Comparison of ENCODE assay signal across 9 mouse cellular contexts in the genomic region with DNA sequence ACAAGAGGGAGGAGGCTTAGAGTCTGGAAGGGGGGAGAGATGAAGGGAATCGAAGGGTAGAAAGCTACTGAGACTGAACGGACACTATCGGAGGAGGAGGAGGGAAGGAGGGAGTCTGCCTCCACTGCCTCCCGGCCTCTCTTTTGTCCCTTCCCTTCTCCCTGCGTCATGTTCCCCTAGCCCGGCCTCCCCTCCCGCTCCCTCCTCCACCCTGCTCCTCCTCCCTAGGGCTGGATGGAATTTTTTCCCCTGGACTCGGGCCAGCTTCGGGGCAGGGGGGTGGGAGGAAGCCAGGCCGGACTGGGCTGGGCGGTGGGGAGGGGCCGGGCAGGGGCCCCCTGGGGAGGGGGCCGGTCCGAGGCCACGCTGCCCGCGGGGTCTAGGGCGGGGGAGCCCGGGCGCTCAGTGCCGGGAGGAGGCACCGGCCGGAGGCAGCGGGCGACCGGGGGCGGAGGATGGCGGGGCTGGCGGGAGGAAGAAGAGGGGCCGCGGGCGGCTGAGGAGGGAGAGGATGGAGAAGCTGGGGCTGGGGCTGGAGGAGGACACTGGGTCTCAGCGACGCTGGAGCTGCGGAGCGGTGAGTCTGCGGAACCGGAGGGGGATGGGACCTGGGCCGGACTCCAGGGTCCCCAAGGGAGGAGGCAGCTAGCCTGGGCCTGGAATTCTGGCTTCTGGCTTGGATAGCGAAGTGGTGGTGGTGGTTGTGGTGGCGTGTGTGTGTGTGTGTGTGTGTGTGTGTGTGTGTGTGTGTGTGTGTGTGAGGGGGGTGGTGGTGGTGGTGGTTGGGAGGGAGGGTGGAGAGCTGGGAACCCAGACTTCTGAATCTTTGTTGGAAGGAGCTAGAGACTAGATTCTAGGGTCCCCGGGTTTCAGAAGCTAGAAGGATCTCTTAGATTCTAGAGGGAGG. TPM values are rescaled to one million over a fixed set of nuclear protein-coding genes. Genes with fewer than 3 reads are reported as not detected.
DNase-seq lines count a peak whose midpoint lies in the region; ATAC-seq and TF ChIP-seq lines count a peak whose summit lies in the region.
"Had no signal": no experiment of that assay in that cellular context is flagged by ENCODE, and none has a peak within 500 bp of the region (broad histone marks: within the 10 kb centered on the region; RNA-seq: fewer than 3 reads in every experiment).

Gene Spaca6, plus strand, starts transcription at position 408 of the 907 bp plus-strand sequence.

- no peaks in the 10 kb centered on the region; the same call in 1 of the 2 replicates for H3K36me3 ChIP-seq in embryonic facial prominence, embryonic 11.5 days (replicated peaks; ENCODE audit: control insufficient read depth, insufficient read depth, low read depth, low read length)
- H3K36me3 ChIP-seq in intestine, postnatal 0 days (ENCODE audit: control insufficient read depth, insufficient read depth), result no peaks in the 10 kb centered on the region
- peaks cover 23% of the 10 kb centered on the region for H3K36me3 ChIP-seq in limb, embryonic 10.5 days
- peaks cover 23% of the 10 kb centered on the region for H3K36me3 ChIP-seq in midbrain, embryonic 10.5 days
- no peaks in the 10 kb centered on the region for H3K36me3 ChIP-seq in small intestine, adult 2 months (ENCODE audit: control insufficient read depth, insufficient read depth, low read length)

- TF ChIP-seq CTCF in intestine, postnatal 0 days (IDR thresholded peaks at IDR 0.05; ENCODE audit: low read depth), result no peak
- TF ChIP-seq CTCF in small intestine, adult 2 months (IDR thresholded peaks at IDR 0.05; ENCODE audit: extremely low read depth, insufficient read length, insufficient replicate concordance, low read depth, low read length), result no peak

- H3K4me2 ChIP-seq in embryonic facial prominence, embryonic 11.5 days (ENCODE audit: low read depth, low read length), result peak within 1 kb of the TSS; percentile 76
- peak within 1 kb of the TSS; percentile 90 for H3K4me2 ChIP-seq in intestine, postnatal 0 days (replicated peaks; ENCODE audit: low read depth)

- peak; percentile 75; the same call in 1 of the 2 replicates for TF ChIP-seq POLR2A in small intestine, adult 2 months (IDR thresholded peaks at IDR 0.05; ENCODE audit: low read depth, low read length)

- H3K4me1 ChIP-seq in embryonic facial prominence, embryonic 11.5 days (ENCODE audit: control insufficient read depth, insufficient read depth, low read length), result peaks cover 5% of the 10 kb centered on the region
- no peaks in the 10 kb centered on the region for H3K4me1 ChIP-seq in intestine, postnatal 0 days (replicated peaks; ENCODE audit: control insufficient read depth, insufficient read depth, low read length)
- H3K4me1 ChIP-seq in limb, embryonic 10.5 days, result peaks cover 35% of the 10 kb centered on the region
- H3K4me1 ChIP-seq in midbrain, embryonic 10.5 days, result peaks cover 47% of the 10 kb centered on the region
- peaks cover 3% of the 10 kb centered on the region; the same call in 1 of the 2 replicates for H3K4me1 ChIP-seq in small intestine, adult 2 months (ENCODE audit: control insufficient read depth, insufficient read depth, insufficient read length, low read length)

- ATAC-seq in embryonic facial prominence, embryonic 11.5 days (replicated peaks; ENCODE audit: insufficient number of reproducible peaks, low FRiP score, low TSS enrichment, low read depth), result peak; percentile 83
- ATAC-seq in intestine, postnatal 0 days, result peak; percentile 80

- peak within 1 kb of the TSS; percentile 100 for H3K27ac ChIP-seq in embryonic facial prominence, embryonic 11.5 days (replicated peaks; ENCODE audit: low read depth, low read length)
- H3K27ac ChIP-seq in intestine, postnatal 0 days (ENCODE audit: low read depth, low read length), result peak within 1 kb of the TSS; percentile 91
- H3K27ac ChIP-seq in limb, embryonic 10.5 days, result peak within 1 kb of the TSS; percentile 99
- H3K27ac ChIP-seq in midbrain, embryonic 10.5 days (replicated peaks), result peak within 1 kb of the TSS; percentile 99
- peak within 1 kb of the TSS; percentile 91 for H3K27ac ChIP-seq in small intestine, adult 2 months (ENCODE audit: insufficient read depth, low read depth, low read length)

- H3K9me3 ChIP-seq in embryonic facial prominence, embryonic 11.5 days (replicated peaks; ENCODE audit: control insufficient read depth, low read length), result no peaks in the 10 kb centered on the region
- H3K9me3 ChIP-seq in intestine, postnatal 0 days (ENCODE audit: control insufficient read depth), result no peaks in the 10 kb centered on the region
- H3K9me3 ChIP-seq in limb, embryonic 10.5 days (replicated peaks), result no peaks in the 10 kb centered on the region
- no peaks in the 10 kb centered on the region for H3K9me3 ChIP-seq in midbrain, embryonic 10.5 days (replicated peaks)

- DNase-seq in spleen, adult 18-20 months, result peak; percentile 34 to 39
- DNase-seq in spleen, adult 12 weeks (ENCODE audit: low spot score), result no peak
- peak; percentile 93 for DNase-seq in embryonic facial prominence, embryonic 11.5 days (ENCODE audit: low spot score)
- peak; percentile 100 for DNase-seq in heart, adult 11 months
- peak; percentile 92 for DNase-seq in limb, embryonic 10.5 days (ENCODE audit: low spot score)
- peak; percentile 93 for DNase-seq in midbrain, embryonic 10.5 days (ENCODE audit: low spot score)

- H3K9ac ChIP-seq in embryonic facial prominence, embryonic 11.5 days (replicated peaks; ENCODE audit: low read length), result peak within 1 kb of the TSS; percentile 88
- H3K9ac ChIP-seq in intestine, postnatal 0 days (ENCODE audit: low read depth, low read length), result peak within 1 kb of the TSS; percentile 65

- H3K27me3 ChIP-seq in embryonic facial prominence, embryonic 11.5 days (ENCODE audit: control insufficient read depth, insufficient read depth, low read length), result no peaks in the 10 kb centered on the region
- H3K27me3 ChIP-seq in intestine, postnatal 0 days (replicated peaks; ENCODE audit: control insufficient read depth, insufficient read depth, low read length), result no peaks in the 10 kb centered on the region
- H3K27me3 ChIP-seq in limb, embryonic 10.5 days (ENCODE audit: low read depth, poor library complexity, severe bottlenecking), result no peaks in the 10 kb centered on the region
- H3K27me3 ChIP-seq in midbrain, embryonic 10.5 days (ENCODE audit: low read depth, poor library complexity, severe bottlenecking), result no peaks in the 10 kb centered on the region; the same call in 1 of the 2 replicates
- H3K27me3 ChIP-seq in small intestine, adult 2 months (ENCODE audit: control insufficient read depth, insufficient read depth, low read length), result peaks cover 22% of the 10 kb centered on the region
- H3K27me3 ChIP-seq: CH12.LX had no signal

- H3K4me3 ChIP-seq in embryonic facial prominence, embryonic 11.5 days (ENCODE audit: low read depth, low read length), result peak within 1 kb of the TSS; percentile 86
- H3K4me3 ChIP-seq in intestine, postnatal 0 days (ENCODE audit: low read depth, low read length), result peak within 1 kb of the TSS; percentile 79
- peak within 1 kb of the TSS; percentile 92 for H3K4me3 ChIP-seq in limb, embryonic 10.5 days
- peak within 1 kb of the TSS; percentile 89 for H3K4me3 ChIP-seq in midbrain, embryonic 10.5 days
- H3K4me3 ChIP-seq in small intestine, adult 2 months (ENCODE audit: low read depth, low read length), result peak within 1 kb of the TSS; percentile 82

- 1% methylated on average over 33 of the region's 42 CpGs for WGBS in embryonic facial prominence, embryonic 11.5 days
- WGBS in intestine, postnatal 0 days, result 1% methylated on average over 34 of the region's 42 CpGs
- 1% methylated on average over 39 of the region's 42 CpGs for WGBS in limb, embryonic 10.5 days
- under 1% methylated on average over 41 of the region's 42 CpGs for WGBS in midbrain, embryonic 10.5 days
- 1% methylated on average over 41 of the region's 42 CpGs for WGBS in small intestine, adult 2 months

RNA-seq across cellular contexts. Expression of gene Spaca6, which starts in this region (rescaled TPM):
- polyA plus RNA-seq in embryonic facial prominence, embryonic 11.5 days (2014; fragmentation: Nextera tagmentation; extraction: Ambion mirVana), result 13.7 and 18.5 TPM in 2 replicates
- polyA plus RNA-seq in intestine, postnatal 0 days (2015; fragmentation: Nextera tagmentation; extraction: Ambion mirVana), result 4.3 and 5.0 TPM in 2 replicates
- polyA plus RNA-seq in limb, embryonic 10.5 days (2016; fragmentation: Nextera tagmentation; extraction: Ambion mirVana), result 55.0 and 75.1 TPM in 2 replicates
- polyA plus RNA-seq in midbrain, embryonic 10.5 days (2016; fragmentation: Nextera tagmentation; extraction: Ambion mirVana), result 38.1 and 46.8 TPM in 2 replicates
- 4.2 and 4.3 TPM in 2 replicates for polyA plus RNA-seq in small intestine, adult 2 months (2012; rRNA removed)
